Mouse (Mus musculus) adrenal gland, adult 2 months (tissue): ENCODE data around the gene Got1. TPM values are rescaled to one million over a fixed set of nuclear protein-coding genes. Genes with fewer than 3 reads are reported as not detected.
A peak's percentile ranks its signal among the peaks of the same experiment; 100 is the strongest.

ENCODE experiments used
- DNase-seq: peaks from one replicate; pipeline ENCODE4 v3.0.0; 2021
- long read RNA-seq: library from polyadenylated mRNA; stranded (forward); transcript quantifications from one replicate; pipeline ENCODE4 v2.0.0, GENCODE M21; 2021
- polyA plus RNA-seq: library from polyadenylated mRNA; depleted of rRNA; stranded (reverse); fragments of >200 nt; gene quantifications from 2 replicates; pipeline ENCODE4 v1.2.3, GENCODE M21; 2012; rRNA removed
- total RNA-seq, 2 experiments: library from RNA; stranded (reverse); gene quantifications; 2 replicates each; pipeline ENCODE4 v1.2.3; 2021

Got1 gene
- 100 to 1,000 TPM; 153 to 283 TPM for total RNA-seq
- 55.8 and 96.7 TPM in 2 replicates for polyA plus RNA-seq
- long read RNA-seq, transcript Got1-201 (9 exons, 2,058 nt): major isoform, 136 of 142 reads
- long read RNA-seq, partial matches to known transcripts: 4 of 142 reads
- long read RNA-seq, other reads (novel, unspliced or antisense): 1 of 142 reads

DNA sequence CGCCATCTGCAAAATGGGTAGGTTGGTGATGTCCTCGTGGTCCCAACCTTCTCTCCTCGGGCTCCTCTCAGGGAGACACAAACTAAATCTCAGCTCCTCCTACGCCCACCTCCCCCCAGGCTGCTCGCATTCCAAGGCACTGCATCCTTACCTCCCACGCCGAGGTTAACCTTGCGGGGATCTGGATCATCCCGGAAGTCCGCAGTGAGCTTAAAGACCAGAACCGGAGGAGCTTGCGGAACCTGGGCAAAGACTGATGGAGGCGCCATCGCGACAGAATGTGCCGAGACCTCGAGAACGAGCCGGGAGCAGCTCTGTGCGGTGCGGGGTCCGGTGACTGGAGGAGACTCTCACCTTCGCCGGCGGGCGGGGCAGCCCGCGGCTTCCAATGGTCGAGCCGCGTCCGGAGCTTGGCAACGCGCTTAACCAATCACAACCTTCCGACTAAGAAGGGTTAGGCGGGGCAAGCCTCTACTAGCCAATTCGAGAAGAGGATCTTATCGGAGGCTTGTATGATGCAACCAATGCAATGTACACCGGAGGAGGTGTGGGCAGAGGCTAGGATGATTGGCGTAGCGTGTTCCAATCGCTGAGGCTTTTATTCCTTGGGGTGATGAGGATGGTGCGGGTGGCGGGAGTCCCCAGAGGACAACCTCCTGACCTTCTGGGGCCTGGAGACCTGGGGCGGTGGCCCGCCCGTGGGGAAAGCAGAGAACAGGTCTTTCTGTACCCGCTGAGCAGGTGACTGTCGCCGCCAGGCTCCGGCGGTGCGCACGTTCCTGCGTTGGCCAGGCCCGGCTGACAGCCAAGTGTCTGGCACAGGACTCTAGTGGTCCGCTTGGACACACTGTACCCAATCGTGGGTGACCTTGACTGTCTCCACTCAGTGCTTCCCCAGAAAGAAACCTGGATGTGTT lies at the start of gene Got1:
Gene Got1 (minus strand): TSS at position 419 of the 917 bp plus-strand sequence.
- DNase-seq: peak; percentile 97

GRCm38 (mm10) chr19:43570831-43571790 lies 46.7 kb upstream of the Got1 start:
- peak; percentile 70 for DNase-seq

GRCm38 (mm10) chr19:43569133-43569532 lies 44.7 kb upstream of the Got1 start:
- DNase-seq: no peak

GRCm38 (mm10) chr19:43568298-43568697 lies 43.9 kb upstream of the Got1 start:
- no peak for DNase-seq

DNA sequence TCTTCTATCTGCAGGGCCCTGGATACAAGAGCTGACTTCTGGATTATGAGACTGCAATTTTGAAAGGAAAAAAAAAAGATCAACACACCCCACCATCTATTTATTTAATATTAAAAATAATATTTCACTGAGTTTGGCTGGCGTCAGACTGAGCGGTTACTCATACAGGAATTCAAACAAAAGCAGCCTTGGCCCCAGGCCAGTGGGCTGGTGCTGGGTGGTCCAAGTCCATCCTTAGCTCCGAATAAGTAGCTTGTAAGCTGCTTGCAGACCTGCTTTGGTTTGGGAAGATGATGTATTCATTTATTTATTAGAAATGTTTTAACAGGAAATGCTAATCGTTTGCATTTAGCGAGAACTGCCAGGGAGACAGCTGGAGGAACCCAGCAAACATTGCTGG lies 38.8 kb upstream of the Got1 start:
- DNase-seq: no peak

DNA sequence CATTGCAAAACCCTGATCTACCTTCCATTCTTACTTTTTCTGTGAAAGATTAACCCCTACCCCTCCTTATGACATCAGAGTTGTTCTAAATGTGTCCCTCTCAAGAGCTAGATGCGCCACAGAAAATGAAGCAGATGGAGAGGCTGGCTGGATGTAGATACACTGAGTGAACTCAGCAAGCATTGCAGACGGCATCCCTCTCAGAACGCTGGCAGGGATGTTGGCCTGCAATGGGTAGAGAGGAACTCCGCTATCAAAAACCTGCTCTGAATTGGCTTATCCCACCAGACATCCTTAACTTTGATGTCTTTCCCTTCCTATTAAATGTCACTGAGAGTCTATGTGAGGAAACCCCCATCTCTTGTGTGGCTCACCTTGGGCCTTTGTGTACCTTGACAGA lies 37.4 kb upstream of the Got1 start:
- no peak for DNase-seq

DNA sequence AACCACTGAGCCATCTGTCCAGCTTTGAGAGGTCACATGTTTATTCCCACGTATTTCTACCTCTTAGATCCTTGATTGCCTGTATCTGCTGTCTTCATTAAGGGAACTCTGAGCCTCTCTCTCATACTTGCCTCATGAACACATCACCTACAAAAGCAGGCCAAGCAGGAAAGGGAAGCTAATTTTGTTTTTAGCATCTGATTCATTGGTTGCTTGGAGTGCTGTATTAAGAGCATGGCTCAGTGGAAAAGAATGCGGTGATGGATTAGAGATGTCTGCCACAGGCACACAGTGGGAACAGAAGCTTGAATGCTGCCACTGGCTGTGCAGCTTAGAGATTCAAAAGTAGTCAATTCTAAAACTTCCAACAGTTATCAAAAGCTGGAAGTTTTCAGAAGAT lies 35.8 kb upstream of the Got1 start:
- DNase-seq: no peak

GRCm38 (mm10) chr19:43551493-43551890 lies 27.1 kb upstream of the Got1 start:
- DNase-seq: no peak

DNA sequence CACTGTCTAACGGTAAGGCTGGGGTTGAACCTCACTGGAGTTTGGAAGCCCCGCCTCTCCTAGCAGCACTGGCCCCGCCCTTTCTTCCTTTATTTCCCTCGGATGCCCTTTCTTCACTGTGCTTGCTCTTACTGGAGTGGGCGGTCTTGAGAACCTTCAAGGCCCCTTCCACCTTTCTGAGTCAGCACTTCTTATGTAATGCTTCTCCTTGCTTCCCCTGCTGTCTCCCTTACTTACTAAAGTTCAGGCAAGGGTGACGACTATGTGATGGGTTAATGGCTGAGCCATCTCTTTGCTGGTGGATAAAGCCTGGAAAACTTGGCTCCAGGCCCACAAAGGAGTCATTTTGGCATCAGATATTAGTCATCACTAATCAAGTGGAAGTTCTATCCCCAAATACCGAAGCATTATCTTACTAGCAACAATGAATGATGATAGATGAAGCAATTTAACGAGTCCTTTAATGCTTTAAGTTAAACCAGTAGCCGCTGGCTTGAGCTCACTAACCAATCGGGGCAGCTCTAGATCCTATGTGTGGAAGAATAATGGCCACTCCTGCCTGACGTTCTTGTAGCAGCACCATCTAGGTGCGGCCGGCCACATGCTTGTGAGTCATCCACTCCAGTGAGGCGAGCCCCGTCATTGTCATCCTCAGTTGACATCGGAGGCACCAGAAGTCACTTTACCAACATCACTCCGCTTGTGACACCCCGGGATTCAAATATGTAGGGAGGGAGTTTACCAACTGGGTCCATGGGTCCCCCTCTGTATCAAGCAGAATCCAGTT lies 26.5 kb upstream of the Got1 start:
- DNase-seq: peak; percentile 36

DNA sequence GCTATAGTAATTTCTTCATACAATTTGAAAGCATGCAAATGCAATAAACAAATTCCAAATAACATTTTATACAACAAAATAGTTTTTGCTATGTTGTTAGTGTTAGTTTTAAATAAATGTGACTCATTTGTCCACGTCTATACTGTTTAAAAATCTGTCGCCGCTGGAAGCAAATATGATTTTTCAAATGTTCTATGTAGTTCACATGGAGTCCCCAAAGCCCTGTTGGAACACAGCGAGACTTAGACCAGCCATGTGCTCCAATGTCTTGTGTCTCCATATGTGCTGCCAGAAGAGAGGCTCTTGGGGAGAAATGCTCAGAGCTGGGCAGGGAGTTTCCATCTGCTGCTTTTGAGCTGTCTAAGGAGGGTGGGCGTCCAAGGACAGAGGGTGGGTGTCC lies 23.7 kb upstream of the Got1 start:
- DNase-seq: no peak

DNA sequence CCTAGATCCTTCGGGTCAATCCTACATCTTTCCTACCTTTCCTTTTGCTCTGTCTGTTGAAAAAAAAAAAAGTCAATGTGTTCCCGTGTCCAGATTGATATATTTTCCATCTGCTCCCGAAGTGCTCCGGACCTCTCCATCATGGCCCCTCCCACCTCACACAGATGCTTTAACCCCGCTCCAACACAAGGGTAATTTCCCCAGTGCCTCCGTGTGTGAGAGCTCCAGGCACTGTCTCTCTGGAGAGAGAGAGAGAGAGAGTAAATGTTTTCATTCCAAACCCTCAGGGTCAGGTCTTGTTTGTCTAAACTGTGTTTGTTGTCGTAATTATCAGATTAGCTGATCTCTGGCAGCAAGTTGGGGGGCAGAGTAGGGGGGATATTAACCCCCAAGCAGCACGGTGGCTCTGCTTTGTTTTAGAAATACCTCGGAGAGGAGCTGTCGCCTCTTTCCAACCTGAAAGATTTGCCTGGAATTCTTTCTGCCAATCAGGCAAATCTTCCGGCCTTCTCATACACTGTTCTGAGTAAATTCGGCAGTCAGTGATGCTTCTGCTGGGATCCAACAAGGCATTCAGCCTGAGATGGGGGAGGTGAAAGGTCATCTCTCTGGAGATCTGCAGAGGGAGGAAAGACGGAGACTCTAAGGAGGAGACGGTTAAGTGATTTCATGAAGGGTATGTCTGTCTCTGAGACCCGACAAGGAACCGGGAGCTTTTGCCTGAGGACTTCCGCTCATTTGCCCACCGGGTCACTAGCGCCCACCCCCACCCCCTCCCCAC lies 22.1 kb upstream of the Got1 start:
- no peak for DNase-seq

DNA sequence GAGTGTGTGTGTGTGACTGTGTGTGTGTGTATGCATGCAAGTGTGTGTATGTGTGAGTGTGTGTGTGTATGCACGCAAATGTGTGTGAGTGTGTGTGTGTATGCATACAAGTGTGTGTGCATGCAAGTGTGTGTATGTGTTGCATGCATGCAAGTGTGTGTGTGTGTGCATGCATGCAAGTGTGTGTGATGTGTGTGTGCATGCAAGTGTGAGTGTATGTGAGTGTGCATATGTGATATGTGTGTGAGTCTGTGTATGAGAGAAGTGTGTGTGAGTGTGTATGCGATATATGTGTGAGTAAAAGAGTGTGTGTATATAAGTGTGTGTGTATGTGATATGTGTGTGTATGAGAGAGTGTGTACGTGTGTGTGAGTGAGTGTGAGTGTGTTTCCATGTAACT lies 11.0 kb upstream of the Got1 start:
- DNase-seq: no peak

DNA sequence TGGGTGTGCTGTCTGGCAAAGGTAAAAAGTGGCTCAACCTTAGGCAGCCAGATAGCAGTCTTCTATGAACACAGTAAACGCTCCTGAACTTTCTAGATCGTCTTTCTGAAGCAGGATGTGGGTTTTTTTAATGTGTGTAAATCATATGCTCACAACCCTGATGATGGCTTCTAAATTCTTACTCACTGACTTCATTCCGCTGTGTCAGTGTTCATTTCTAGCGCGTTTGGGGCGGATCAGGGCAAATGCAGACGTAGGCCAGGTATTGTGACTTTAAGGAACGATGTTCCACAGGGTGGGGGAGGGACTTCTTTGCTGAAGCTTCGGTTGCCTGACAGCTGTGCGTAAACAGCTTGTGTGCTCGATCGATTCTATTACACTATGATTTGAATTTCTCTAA lies 6.5 kb upstream of the Got1 start:
- no peak for DNase-seq

- DNase-seq: peak; percentile 73
Observed at GRCm38 (mm10) chr19:43530197-43530770, 5.9 kb upstream of the Got1 start.

- no peak for DNase-seq
Observed at GRCm38 (mm10) chr19:43528056-43528587, 3.7 kb upstream of the Got1 start.

DNA sequence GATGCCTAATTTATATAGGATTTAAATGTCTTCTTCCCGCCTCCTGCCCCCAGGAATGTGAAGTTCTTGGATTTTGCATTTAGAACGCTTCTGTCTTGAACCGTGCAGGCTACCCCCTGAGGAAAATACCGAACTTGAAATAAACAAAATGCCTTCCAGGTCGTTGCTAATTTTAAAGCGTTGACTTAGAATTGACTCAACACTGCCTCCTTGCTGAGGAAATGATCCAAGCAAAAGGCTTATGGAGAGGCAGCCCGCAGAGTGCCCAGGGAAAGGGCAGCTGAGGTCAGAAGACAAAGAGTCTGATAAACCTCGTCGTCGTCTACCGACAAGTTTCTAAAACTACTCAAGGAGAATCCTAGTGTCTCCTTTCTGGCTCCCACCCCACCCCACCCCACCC lies 2.7 kb upstream of the Got1 start:
- DNase-seq: no peak

GRCm38 (mm10) chr19:43526025-43526424 lies 1.6 kb upstream of the Got1 start:
- no peak for DNase-seq

DNA sequence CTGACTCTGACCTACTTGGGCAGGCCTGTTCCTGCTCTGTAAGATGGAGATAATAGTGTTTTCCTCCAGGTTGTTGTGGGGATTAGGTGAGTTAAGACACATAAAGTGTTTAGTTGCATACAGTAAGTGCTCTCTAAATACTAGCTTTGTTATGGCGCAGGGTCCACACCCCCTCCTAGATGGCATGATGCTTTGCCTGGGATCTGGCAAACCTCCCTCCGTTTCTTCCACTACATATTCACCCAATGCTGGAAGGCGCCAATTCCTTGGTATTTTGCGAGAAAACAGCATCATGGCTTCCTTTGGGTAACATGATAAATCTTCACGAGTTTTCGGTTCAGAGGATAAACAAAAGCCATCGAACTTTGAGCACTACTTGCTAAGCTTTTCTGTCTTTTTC lies 1.2 kb upstream of the Got1 start:
- no peak for DNase-seq

DNA sequence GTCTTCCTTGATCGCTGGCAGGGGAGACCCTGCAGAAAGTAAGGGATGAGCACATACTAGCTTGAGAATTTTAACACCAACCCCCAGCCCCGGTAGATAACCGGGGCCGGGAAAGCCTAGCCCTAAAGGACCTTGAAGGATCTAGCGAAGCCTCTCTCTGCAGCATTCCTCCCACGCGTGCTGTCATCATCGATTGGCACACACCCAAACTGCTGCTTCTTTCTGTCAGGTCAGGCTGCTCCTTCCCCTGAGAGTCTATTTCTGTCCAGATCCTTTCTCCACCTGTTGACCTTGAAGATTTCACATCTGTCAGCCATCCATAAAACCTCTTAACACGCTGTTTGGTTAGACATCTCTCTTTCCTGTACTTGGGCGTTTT lies 688 bp upstream of the Got1 start:
- DNase-seq: peak; percentile 82

DNA sequence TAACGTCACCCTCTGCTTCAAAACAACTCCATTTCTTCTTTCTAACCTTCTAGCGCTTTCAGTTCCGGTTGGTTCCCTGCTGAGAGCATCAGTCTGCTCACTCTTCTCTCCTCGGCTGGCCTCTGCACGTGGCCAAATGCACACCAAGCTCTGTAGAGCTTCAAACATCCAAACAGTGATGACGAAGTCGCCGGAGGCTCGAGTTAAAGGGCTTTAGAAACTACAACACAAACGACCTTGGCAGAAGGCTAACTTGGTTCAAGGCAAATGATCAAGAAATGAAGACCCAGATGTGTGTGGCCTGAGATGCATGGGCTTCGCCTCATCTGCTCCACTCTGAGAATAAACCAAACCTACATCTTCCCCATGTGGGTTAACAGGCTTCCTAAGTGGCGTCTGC lies 854 bp downstream of the Got1 start:
- peak; percentile 59 for DNase-seq
